Mouse (Mus musculus) T-helper 1 cell (primary cell): Measurements from ENCODE around the gene Myh3.

Experiments
- in situ Hi-C: fragments of 300-600 bp; cut with MboI, MseI; formaldehyde crosslinking; loops from one replicate; pipeline ENCODE4 v1.15.1; 2025; ENCODE audit warnings: high pct_unique_total_duplicates

Gene Myh3

GRCm38 (mm10) chr11:67101713-67102112 lies 23.6 kb downstream of the Myh3 start:
- in situ Hi-C loops, result no loop called here

- in situ Hi-C loops, result no loop called here
Observed at GRCm38 (mm10) chr11:67103256-67103655, 25.2 kb downstream of the Myh3 start.

DNA sequence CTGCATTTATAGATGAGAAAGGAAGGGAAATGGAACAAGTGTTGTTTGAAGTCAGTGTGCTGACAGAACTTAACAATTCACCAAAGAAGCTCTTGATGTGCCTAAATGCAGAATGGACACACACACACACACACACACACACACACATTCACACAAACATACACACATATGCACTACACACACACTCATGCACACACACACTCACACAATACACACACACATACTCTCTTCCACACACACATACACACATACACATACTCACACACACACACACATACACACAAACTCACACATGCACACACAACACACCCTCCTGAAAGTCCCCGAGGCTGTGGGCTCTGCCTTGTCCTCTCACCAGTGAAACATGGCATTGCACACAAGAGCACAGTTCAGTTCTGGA lies 26.1 kb downstream of the Myh3 start:
- in situ Hi-C loops, result no loop called here

DNA sequence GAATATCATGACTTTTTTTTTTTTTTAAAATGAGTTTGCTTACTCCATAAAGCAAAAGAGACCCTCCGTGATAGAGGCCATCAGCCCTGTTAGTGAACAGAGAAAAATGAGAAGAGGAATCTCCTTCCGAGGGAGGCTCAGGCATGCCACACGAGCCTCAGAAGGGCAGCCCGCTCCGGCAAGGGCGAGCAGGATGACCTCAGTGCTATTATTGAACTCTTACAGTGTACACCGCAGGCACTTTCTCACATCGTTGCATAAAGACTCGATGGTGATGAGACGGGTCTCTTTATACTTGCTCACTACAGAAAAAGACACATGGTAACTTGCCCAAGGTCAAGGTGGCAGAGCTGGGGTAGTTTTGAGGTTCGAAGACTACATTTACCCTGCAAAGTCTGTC lies 26.6 kb downstream of the Myh3 start:
- in situ Hi-C loops, result no loop called here

DNA sequence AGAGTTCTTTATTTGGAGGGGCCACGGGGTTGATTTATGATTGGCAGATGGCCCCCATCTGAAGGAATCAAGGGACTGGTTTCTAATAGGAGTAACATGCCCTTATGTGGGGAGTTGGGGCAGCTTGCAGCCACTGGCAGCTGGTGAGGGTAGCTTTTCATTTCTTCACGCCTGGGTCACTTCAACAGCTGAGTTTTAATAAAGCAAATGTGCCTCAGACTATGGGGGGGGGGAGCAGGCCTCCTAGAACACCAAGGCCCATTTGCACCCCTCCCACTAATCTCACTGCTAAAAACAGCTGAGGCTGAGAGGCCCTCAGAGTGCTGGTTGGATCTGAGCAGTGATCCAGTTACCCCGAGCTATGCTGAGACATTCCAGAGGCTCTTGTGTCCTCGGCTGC lies 27.6 kb downstream of the Myh3 start:
- in situ Hi-C loops, result no loop called here

DNA sequence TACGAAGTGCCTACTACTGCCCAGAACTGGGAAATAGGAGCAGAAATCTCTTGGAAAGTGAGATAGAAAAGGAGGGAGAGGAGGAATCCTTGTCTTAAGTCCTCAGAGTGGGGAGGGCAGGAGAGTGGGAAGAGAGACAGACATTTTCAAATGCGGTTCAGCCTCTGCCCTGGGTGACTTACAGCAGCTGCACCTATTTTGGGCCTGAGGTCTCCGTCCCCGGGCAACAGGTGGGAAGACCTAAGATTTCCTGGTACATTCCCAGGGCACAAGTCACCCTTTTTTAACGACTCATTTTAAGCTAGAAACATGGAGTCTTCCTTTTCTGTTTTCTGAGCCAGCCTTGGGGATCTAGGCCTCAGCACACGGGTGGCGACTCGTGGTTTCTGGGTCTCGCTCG lies 28.9 kb downstream of the Myh3 start:
- in situ Hi-C loops, result no loop called here

DNA sequence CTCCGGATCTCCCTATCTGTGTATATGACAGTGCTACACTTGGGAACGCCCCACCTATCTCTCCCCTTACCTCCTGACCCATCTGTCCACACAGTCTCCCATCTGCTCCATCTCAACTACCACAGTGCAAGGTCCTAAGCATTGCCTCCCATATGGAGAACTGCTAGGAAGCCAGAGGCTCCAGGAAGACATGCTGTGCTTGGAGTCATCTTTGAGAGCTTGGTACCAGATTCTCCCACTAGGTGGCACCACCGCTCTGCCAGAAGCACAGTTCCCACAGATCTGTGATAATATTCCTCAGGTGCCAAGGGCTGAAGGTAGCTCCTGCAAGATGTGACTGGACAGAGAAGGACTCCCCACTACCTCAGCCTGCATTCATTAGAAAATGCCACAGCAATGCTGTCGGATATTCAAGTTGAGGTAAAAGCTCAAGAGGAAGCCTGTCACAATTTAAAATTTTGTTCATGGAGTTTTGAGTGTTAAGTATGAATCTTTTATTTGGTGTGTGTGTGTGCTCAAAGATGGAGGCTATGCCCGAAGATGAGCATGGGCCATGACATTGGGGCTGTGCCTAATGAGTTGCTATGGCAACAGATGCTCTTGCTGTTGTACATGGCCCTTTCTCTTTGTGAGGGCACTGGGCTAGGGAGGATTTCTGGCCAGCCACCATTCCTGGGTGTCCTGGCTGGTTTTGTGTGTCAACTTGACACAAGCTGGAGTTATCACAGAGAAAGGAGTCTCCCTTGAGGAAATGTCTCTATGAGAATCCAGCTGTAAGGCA lies 32.3 kb downstream of the Myh3 start:
- in situ Hi-C loops, result loop anchor here (5.0 to 10.0 kb wide), 2 partner anchors 242 to 554 kb away; no protein-coding TSS in a partner anchor

GRCm38 (mm10) chr11:67112019-67112850 lies 34.1 kb downstream of the Myh3 start:
- in situ Hi-C loops, result loop anchor here (5.0 to 10.0 kb wide), 2 partner anchors 240 to 553 kb away; no protein-coding TSS in a partner anchor

GRCm38 (mm10) chr11:67112851-67113202 lies 34.7 kb downstream of the Myh3 start:
- in situ Hi-C loops, result loop anchor here (5.0 to 10.0 kb wide), 2 partner anchors 239 to 552 kb away; no protein-coding TSS in a partner anchor

GRCm38 (mm10) chr11:67113381-67113780 lies 35.3 kb downstream of the Myh3 start:
- in situ Hi-C loops, result loop anchor here (5.0 to 10.0 kb wide), 2 partner anchors 239 to 551 kb away; no protein-coding TSS in a partner anchor

GRCm38 (mm10) chr11:67114261-67114660 lies 36.2 kb downstream of the Myh3 start:
- in situ Hi-C loops, result loop anchor here (5.0 to 10.0 kb wide), 2 partner anchors 238 to 551 kb away; no protein-coding TSS in a partner anchor

- in situ Hi-C loops, result loop anchor here (5.0 to 10.0 kb wide), 2 partner anchors 237 to 550 kb away; no protein-coding TSS in a partner anchor
Observed at GRCm38 (mm10) chr11:67114901-67115300, 36.8 kb downstream of the Myh3 start.

DNA sequence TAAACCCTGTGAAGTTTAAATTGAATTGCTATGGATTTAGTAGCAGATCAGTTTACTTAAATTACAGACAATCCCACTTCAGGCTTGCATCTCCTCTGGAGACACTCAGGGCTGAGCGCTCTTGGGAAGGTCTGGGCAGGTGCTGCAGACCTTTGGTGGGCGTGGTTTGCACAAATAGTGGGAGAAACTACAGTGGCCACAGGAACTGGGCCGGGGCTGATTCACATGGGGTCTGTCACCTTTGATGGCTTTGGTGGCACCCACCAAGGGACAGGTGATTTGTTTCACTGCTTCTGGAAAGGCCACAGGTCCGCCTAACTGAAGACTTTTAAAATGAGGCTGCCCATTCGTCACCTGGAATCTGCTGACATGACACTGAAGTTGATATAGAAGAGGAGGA lies 38.6 kb downstream of the Myh3 start:
- in situ Hi-C loops, result loop anchor here (10.0 kb wide), 1 partner anchor 548 kb away; no protein-coding TSS in a partner anchor

DNA sequence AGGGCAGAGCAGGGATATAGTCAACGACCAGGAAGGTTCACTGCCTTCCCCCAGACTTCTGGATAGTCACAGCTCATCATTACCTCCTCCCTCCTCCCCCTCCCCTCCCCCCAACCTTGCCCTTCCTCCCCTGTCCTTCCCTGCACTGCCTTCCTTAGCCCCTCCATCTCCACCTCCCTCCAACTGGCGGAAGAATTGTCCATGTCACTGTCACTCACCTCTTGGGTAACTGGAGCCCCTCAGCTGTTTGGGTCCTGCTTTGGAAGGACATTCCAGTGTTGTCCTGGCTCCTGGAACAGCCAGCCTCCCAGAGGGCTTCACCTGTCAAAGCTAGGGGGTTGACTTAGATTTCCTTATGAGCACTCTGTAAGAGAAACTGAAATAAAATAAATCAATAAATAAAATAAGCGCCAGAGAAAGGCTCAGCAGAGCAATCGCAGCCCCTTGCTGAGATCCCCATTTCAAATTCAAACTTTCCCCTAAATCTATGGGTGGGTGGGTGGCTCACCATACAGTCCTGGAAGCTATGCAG lies 41.5 kb downstream of the Myh3 start:
- in situ Hi-C loops, result loop anchor here (10.0 kb wide), 1 partner anchor 545 kb away; no protein-coding TSS in a partner anchor

- in situ Hi-C loops, result no loop called here
Observed at GRCm38 (mm10) chr11:67120697-67121294, 42.7 kb downstream of the Myh3 start.

DNA sequence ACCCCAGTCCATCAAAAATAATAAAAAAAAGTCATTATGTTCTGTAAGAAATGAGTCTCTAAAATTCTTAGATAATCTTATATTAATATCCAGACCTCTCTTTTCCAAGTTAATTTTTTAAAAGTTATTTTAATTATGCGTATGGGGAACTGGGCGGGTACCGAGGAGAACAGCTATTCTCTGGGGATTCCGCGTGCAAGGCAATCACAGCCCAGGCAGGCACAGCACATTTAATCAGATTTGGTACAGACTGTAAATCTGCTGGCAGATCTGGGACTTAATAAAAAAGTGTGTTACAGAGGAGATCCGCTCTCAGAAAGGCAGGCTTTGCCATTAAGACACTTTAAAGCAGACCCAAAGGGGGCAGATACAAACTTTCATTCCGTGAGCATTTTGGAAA lies 46.8 kb downstream of the Myh3 start:
- in situ Hi-C loops, result no loop called here

DNA sequence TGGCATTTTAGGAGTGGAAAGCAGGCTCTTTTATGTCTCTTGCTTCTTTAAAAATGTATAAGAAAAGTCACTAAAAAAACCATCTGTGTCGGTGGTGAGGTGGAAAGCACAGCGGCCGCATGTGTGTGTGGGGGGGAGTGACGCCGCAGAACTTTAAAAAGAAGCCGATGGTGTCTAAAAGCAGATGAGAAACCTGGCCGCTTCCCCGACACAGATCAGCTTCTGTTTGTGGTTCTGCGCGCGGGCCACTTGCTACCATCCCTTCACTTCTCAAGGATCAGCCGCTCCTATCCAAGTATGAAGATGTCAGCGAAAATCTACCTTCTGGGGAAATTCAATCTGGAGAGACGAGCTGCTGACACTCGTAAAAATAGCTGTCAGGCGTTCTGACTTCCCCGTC lies 47.3 kb downstream of the Myh3 start:
- in situ Hi-C loops, result no loop called here

- in situ Hi-C loops, result no loop called here
Observed at GRCm38 (mm10) chr11:67133526-67133925, 55.4 kb downstream of the Myh3 start.

DNA sequence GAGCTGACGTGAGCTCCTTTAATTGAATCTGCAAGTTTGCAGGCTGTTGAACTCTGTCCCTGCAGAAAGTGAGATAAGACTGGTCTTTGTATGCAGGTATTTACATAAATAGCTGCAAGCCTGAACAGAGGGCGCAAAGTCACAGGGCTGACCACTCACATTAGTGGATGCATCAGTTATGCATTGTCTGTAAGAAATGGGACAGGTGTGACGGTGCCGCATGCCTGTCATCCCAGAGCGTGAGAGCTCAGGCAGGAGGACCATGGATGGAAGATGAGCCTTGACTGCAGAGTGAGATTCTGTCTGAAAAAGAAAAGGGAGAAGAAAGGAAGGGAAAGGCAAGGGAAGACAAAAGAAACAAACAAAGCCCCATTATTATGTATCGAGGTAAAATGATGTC lies 56.6 kb downstream of the Myh3 start:
- in situ Hi-C loops, result no loop called here

- in situ Hi-C loops, result no loop called here
Observed at GRCm38 (mm10) chr11:67135532-67135931, 57.4 kb downstream of the Myh3 start.

DNA sequence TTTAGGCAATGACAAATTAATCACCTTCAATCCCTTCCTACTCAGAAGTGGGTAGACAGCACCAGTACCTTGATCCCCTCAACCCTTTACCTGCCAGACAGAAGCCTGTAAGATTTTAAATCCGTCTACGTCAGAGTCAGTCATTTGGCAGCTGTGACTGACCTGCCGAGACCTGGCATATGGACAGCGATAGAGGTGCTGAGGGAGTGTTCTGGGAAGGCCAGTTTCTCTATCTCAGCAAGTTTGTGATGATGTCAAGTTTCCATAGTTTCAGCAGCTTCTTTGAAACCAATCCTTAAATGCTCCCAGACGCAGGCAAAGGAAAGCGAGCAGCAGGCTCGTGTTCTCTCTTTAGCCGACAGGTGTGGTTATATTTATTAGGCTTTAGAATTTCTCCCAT lies 61.5 kb downstream of the Myh3 start:
- in situ Hi-C loops, result no loop called here

GRCm38 (mm10) chr11:67140175-67140574 lies 62.1 kb downstream of the Myh3 start:
- in situ Hi-C loops, result no loop called here
